Mouse (Mus musculus) lung, adult 2 months (tissue): ENCODE results near the gene 2210408I21Rik.

ENCODE experiments used
- CTCF ChIP-seq: fragments of 200-500 bp; IDR thresholded peaks from 2 replicates; pipeline ENCODE4 v1.5.1; 2011; ENCODE audit warnings: mild to moderate bottlenecking, low read length, control low read depth; ENCODE audit not compliant: insufficient read depth
- POLR2A ChIP-seq: fragments of 200-500 bp; IDR thresholded peaks from 2 replicates; pipeline ENCODE4 v1.6.1; 2011; ENCODE audit warnings: low read depth, mild to moderate bottlenecking, control low read depth, low read length, borderline replicate concordance; ENCODE audit errors: extremely low read depth

- TF ChIP-seq CTCF (no peak), POLR2A (no peak)
These were observed 139.9 kb downstream of the 2210408I21Rik start for GRCm38 (mm10) chr13:77275172-77275747.
